Mouse (Mus musculus) layer of hippocampus, adult 11-12 months (tissue): Measurements from ENCODE around the gene Fut1.

Source experiments
- DNase-seq: peaks from one replicate; pipeline ENCODE4 v3.0.0; 2022; ENCODE audit warnings: low spot score

Gene Fut1

DNA sequence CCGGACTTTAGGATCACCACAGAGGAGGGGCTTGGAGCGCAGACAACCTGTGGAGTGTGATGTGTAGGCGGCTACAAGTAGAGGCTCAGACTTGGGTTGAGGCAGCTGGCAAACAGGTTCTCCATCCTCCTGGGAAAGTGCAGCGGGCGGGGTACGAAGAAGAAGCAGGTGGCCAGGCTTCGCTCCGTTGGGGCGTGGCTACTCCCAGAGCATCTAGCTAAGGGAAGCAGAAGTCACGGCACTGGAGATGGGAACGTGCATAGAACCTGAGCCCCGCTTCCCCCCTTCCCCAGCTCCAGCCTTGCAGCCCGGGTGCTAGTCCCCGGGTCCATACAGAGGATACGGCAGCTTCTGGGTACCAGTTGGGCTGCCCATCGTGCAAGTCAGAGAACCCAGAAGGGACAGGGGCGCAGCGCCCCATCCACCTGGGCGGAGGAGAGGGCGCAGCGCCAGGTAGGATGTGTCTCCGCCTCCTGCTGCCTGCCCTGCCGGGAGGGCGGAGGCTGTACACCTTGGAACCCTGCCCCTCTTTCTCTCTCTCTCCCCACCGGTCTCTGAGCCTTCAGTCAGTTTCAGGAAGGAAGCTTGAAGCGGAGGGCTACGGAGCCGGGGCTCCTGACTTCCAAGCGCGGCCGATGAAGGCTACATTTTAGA is at the start of gene Fut1:
Gene Fut1, plus strand, starts transcription at position 248 of the 654 bp plus-strand sequence.
- no peak for DNase-seq

DNA sequence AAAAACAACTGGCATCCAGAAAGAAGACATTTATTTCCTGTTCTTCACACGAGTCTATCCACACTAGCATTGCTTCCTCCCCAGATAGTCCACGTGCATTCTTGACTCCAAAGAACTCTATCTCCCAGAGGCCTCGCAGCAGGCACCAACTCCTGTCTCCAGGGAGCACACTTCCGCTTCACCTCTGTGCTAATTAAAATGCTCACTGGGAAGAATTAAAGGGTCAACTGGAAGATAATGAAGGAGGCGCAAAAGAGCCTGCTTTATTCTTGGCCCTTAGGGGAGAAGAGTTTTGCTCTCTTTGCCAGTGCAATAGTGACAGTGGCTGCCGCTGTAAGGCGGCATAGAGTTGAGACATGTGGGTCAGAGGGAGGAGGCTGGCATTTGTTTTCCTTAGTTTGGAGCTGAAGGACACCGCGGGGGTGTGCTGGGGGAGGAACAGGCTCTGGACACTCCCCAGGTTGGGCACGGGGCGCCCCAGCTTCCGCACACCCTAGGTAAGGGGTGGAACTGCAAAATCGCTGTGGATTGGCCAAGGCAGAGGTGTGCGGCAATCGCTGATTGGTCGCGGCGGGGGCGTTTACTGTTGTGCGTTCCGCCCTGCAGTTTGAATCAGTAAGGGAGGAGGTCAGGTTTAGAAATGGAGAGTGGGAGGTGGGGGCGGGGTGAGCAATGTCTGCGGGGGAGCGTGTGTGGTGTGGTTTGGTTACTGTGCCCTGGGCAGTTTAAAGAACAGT is 49.1 kb upstream of the Fut1 start:
- DNase-seq: peak; percentile 90

- DNase-seq: no peak
Measured at GRCm38 (mm10) chr7:45568601-45569473, 48.3 kb upstream of the Fut1 start.

GRCm38 (mm10) chr7:45570103-45570741 is 46.9 kb upstream of the Fut1 start, which contains the start of gene Bcat2:
TSS of gene Bcat2 (plus strand) at chr7:45570153.
- peak; percentile 64 for DNase-seq

DNA sequence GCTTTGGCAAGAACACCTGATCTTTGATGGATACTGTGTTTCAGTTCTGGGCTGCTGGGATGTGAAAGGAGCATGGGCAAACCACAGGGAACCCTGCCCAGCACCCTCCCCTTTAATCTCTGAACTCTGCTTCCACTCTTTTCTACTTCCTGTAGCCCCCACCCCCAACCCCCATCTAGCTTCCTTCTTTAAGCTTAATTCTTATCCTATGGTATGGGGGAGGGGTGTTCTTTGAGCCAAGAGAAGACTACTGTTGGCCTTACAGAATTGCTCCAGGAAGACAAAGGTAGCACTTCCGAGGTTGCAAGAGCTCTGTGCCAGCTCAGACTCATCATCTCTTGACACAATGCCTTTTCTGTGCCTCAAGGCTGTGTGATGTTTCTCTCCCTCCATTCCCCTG is 45.1 kb upstream of the Fut1 start:
- DNase-seq: no peak

GRCm38 (mm10) chr7:45573954-45574353 is 43.1 kb upstream of the Fut1 start:
- no peak for DNase-seq

DNA sequence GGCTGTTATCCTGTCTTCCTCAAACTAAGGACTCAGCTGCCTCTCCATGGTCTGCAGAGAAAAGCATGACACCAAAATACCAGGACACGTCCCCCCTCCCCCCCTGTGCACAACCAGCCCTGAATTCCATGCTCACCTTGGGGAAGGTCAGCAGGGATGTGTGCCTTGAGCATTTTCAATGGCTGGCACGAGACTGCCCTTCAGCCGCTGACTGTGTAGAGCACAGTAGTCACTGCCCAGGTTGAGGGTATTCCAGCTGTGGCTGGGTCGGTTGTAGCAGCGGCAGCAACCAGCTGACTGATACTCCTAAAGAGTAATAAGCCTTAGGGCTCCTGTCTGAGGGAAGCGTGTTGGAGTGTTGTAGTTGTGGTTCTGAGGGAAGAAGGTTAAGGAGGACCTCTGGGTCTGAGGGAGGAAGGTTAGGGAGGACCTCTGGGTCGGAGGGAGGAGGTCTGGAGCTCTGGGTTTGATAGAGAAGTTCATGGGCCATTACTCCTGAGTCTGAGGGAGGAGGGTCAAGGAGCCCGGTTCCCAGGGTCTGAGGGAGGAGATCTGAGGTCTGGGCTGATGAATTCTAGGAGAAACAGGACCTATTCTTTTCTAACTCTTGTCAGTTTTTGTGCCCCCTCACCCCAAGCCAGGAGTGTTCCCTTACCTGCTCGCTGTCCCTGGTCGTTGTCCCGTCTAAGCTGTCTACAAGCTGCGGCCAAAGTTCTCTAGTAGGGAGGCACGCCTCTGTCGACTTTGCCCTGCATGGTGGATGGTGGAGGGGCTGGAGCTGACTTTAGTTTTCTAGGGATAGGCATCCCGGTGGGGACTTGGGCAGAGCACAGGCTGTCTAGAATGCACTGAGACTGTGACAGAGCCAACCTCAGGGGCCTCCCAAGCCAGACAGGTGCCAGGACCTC is 42.4 kb upstream of the Fut1 start:
- DNase-seq: no peak

GRCm38 (mm10) chr7:45585923-45586322 is 31.2 kb upstream of the Fut1 start:
- no peak for DNase-seq

DNA sequence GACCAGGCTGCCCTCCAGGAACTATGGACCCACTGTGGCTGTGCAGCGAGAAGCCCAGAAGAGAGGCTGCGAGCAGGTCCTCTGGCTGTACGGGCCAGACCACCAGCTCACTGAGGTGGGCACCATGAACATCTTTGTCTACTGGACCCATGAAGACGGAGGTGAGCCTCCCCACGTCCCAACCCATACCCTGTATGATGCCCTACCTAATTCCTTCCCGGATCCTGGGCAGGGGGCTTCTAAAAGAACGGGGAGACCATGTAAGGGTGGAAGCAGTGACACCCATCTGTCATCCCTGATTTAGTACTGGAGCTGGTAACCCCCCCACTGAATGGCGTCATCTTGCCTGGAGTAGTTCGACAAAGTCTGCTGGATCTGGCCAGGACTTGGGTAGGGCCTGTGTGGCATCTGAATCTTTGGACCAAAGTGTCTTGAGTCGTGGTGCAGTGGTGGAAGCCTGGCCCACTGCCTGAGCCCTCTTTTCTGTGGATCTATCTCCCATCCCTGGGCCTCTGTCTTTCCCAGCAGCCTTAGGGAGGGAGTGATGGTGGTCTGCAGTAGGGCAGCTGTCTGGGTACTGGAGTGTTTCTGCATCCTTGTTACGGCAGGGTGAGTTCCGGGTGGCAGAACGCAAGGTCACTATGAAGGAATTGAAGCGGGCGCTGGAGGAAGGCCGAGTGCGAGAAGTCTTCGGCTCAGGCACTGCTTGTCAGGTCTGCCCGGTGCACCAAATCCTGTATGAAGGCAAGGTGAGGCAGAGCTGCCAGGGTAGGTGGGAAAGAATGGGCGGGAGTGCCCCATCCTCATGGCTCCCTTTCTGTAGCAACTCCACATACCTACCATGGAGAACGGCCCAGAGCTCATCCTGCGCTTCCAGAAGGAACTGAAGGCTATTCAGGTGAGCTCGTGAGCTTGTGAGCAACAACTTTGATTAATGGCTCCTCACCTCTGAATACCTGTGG is 29.2 kb upstream of the Fut1 start:
- DNase-seq: no peak

DNA sequence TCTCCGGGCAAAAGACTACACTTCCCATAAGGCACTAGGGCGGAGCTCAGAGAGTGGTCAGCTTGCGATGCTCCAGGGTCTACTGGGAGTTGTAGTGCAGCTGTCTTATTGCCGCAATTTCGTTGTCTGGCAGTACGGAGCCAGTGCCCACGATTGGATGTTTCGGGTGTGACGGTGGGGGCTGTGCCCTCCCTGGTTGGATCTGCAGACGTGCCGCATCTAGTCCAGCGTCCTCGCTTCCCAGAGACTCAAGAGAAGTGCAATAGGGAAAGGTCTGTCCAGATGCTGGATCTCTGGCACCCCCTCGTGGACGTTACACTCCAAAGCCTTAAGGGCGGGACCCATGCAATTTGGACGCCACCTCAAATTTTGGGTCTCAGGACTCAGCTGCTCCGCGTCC is 27.9 kb upstream of the Fut1 start:
- peak; percentile 98 for DNase-seq

- DNase-seq: no peak
Measured at GRCm38 (mm10) chr7:45589898-45590297, 27.2 kb upstream of the Fut1 start.

DNA sequence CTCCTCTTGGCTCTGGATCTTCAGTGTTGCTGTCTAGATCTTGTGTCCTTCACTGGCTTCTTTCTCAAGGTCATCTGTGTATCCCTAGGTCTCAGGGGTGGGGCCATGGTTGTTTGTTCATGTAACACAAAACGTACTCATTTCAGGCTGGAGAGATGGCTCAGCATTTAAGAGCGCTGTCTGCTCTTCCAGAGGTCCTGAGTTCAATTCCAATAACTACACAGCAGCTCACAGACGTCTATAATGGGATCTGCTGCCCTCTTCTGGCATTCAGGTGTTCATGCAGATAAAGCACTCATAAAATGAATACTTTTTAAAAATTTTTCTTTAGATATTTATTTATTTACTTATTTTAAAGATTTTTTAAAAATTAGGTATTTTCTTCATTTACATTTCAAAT is 26.2 kb upstream of the Fut1 start:
- no peak for DNase-seq

DNA sequence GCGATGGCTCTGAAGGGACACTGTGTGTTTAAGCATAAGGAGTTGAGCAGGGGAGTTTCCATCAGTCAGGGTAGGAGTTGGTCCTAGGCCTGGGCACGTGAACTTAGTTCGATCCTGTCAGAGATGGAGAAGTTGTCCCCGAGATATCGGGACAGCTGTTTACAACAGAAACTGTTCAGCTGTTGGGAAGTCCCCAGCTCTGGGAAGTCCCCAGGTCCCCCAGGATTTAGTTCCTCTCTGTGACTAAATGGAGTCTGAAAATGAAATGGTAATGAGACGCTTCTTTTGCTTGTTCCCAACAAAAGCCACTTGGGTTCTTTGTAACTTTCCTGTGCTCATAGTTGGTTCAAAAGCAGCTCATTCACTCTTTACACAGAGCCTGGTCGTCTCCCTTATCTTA is 25.2 kb upstream of the Fut1 start:
- no peak for DNase-seq

- DNase-seq: peak; percentile 71
Measured at GRCm38 (mm10) chr7:45593118-45593815, 23.8 kb upstream of the Fut1 start.

DNA sequence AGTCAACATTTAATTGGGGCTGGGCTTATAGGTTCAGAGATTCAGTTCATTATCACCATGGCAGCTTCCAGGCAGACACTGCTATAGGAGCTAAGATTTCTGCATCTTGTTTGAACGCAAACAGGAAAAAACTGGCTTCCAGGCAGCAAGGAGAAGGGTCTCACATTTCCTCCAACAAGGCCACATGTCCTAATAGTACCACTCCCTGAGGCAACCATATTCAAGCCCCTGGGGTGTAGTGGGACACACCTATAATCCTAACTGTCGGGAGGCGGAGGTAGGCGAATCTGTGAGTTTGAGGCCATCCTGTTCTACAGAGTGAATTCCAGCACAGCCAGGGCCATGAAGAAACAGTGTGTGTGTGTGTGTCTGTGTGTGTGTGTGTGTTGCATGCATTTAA is 21.9 kb upstream of the Fut1 start:
- DNase-seq: no peak

DNA sequence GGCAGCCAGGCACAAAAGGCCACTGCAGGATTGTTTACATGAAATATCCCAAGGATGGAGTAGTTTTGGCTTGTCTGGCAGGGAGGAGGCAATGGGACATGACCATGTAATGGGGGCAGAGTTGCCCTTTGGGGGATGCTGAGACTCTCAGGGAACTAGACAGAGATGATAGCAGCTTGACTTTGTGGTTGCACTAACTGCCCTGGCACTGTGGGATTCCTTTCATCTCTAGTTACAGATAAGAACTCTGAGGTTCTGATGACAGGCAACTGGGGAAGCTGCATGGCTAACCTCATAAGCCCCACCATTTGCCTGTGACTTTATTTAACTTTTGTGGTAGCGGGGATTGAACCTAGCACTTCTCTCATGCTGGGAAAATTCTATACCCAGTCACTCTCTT is 21.0 kb upstream of the Fut1 start:
- no peak for DNase-seq

DNA sequence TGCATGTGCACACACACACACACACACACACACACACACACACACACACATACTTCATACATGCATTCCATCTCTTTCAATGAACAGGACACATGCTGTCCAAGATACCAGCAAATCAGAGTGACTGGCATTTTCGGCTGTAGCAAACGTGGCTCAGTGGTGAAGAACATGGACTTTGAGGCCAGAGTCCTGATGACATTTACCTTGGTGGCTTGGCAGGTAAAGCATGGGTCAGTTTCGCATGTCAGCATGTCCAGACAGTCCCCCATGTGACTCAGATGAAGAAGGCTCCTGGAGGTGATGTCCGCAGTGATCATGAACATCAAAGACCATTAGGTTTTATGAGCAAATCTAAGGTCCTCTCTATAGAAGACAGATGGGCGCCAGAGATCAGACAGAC is 20.1 kb upstream of the Fut1 start:
- DNase-seq: no peak

DNA sequence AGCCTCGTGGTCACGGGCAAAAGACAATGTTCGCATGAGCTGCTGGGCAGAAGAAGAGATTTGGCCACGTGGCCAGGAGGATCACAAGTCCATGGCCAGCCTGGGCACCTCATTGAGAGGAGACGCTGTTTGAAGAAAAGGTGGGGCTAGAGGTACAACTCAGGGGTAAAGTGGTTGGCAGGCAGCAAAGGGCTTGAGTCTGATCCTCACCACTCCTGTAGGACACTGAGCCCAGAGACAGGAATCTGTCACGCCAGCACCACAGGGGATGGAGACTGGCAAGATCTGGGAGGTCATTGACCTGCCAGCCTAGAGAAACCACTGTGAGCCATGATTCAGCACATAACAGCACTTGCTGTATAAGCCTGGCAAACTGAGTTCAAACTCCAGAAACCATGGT is 19.6 kb upstream of the Fut1 start:
- no peak for DNase-seq
